Mouse (Mus musculus) heart, embryonic 13.5 days (tissue): Measurements from ENCODE around the gene 2200002D01Rik. TPM values are rescaled to one million over a fixed set of nuclear protein-coding genes. Genes with fewer than 3 reads are reported as not detected.
"Not testable (repeated sequence)": the region's sequence is repeated elsewhere in the genome, so short reads cannot be mapped to it uniquely, and the experiment has no call there.

Experiments
- ATAC-seq: fragments of 200-750 bp; cut with Nextera tagmentation; 2 replicates; pipeline ENCODE4 v1.8.0; 2017; ENCODE audit warnings: moderate TSS enrichment; ENCODE audit not compliant: insufficient number of reproducible peaks, low FRiP score, low TSS enrichment; ENCODE audit errors: extremely low read depth
- H3K27ac ChIP-seq: fragments of 300-500 bp; sonication (generic); replicated peaks from 2 replicates; pipeline ENCODE4 v1.5.1; 2015; ENCODE audit warnings: moderate library complexity, mild to moderate bottlenecking, inconsistent platforms
- H3K27me3 ChIP-seq: fragments of 300-500 bp; sonication (generic); replicated peaks from 2 replicates; pipeline ENCODE4 v1.6.1; 2015; ENCODE audit warnings: mild to moderate bottlenecking, inconsistent platforms
- H3K36me3 ChIP-seq: fragments of 300-500 bp; sonication (generic); 2 replicates; pipeline ENCODE4 v1.6.1; 2015; ENCODE audit warnings: mild to moderate bottlenecking, inconsistent platforms
- H3K4me1 ChIP-seq: fragments of 300-500 bp; sonication (generic); 2 replicates; pipeline ENCODE4 v1.6.1; 2015; ENCODE audit warnings: inconsistent platforms
- H3K4me2 ChIP-seq: fragments of 300-500 bp; sonication (generic); 2 replicates; pipeline ENCODE4 v1.6.1; 2015; ENCODE audit warnings: inconsistent platforms, mild to moderate bottlenecking, moderate library complexity
- H3K4me3 ChIP-seq: fragments of 300-500 bp; sonication (generic); 2 replicates; pipeline ENCODE4 v1.5.1; 2015; ENCODE audit warnings: moderate library complexity, mild to moderate bottlenecking, inconsistent platforms
- H3K9ac ChIP-seq: fragments of 300-500 bp; sonication (generic); 2 replicates; pipeline ENCODE4 v1.6.1; 2015; ENCODE audit warnings: inconsistent platforms, mild to moderate bottlenecking, moderate library complexity
- H3K9me3 ChIP-seq: fragments of 300-500 bp; sonication (generic); 2 replicates; pipeline ENCODE4 v1.6.1; 2016; ENCODE audit warnings: inconsistent platforms
- WGBS: fragments of 180-500 bp; shearing (Covaris S2); methylation state at CpG from one replicate; pipeline ENCODE4 v1.1.7; 2015; ENCODE audit warnings: mixed read lengths; 5-methylcytosine and 5-hydroxymethylcytosine counted together
- polyA plus RNA-seq: library from polyadenylated mRNA; unstranded; fragments of >200 nt; fragmentation: Nextera tagmentation; extraction: Ambion mirVana; gene quantifications from 2 replicates; pipeline ENCODE4 v1.2.1, GENCODE M21; 2015

The 2200002D01Rik gene
- polyA plus RNA-seq, 1 experiment from 2014 or later = 7.3 TPM

DNA sequence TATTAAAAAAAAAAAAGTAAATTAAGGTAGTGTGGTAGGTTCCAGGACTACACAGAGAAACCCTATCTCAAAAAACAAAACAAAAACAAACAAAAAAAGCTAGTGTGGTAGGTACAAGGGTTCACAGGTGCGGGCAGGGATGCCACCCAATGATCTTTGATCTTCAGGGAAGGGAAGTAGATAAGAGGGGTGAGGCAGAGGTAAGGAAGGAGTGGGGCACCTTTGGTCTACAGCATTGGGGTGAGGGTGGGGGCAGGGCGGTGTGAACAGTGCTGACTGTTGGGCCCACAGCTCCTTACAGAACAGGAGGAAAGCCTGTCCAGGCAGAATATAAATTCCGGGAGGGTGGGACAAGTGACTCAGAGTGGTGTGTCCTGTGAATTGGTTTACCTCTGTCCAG, 2.9 kb upstream of the 2200002D01Rik start:
- Histone ChIP-seq H3K4me3 (no peak overlapping the region), H3K9ac (no peak overlapping the region), H3K36me3 (peaks cover 12% of the 10 kb centered on the region), H3K4me1 (peaks cover 40% of the 10 kb centered on the region), H3K27me3 (no peaks in the 10 kb centered on the region), H3K4me2 (no peak overlapping the region), H3K9me3 (no peaks in the 10 kb centered on the region), H3K27ac (no peak overlapping the region)
- ATAC-seq = no peak
- 74% methylated on average over 3 of the region's 3 CpGs for WGBS

GRCm38 (mm10) chr7:29247706-29248105, 560 bp downstream of the 2200002D01Rik start:
- 9% methylated on average over 19 of the region's 19 CpGs for WGBS
- peak overlapping the region; percentile 75 for H3K9ac ChIP-seq
- peaks cover 34% of the 10 kb centered on the region for H3K4me1 ChIP-seq
- no peaks in the 10 kb centered on the region for H3K9me3 ChIP-seq
- H3K27ac ChIP-seq = peak overlapping the region; percentile 24; the same call in 1 of the 2 replicates
- H3K27me3 ChIP-seq = no peaks in the 10 kb centered on the region
- peaks cover 33% of the 10 kb centered on the region for H3K36me3 ChIP-seq
- H3K4me3 ChIP-seq = peak overlapping the region; percentile 51
- H3K4me2 ChIP-seq = peak overlapping the region; percentile 81
- ATAC-seq = no peak

DNA sequence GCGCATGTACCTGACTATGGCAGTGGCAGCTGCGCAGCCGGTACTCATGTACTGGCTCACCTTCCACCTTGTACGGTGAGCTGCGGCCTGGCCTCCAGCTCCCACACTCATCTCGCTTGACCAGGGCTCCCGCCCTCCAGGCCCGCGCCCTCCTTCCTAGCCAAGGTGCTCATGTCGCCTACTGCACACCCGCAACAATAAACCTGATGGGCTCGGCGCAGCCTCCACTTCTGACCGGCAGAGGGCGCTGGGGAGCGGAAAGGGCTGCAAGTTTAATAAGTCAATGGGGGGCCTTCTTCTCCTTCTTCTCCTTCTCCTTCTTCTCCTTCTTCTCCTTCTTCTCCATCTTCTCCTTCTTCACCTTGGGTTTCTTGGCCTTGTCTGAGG, 959 bp downstream of the 2200002D01Rik start:
- 21% methylated on average over 16 of the region's 16 CpGs for WGBS
- H3K4me3 ChIP-seq = peak overlapping the region; percentile 51
- H3K27me3 ChIP-seq = no peaks in the 10 kb centered on the region
- H3K27ac ChIP-seq = no peak overlapping the region
- peak overlapping the region; percentile 75 for H3K9ac ChIP-seq
- peaks cover 33% of the 10 kb centered on the region for H3K36me3 ChIP-seq
- no peak for ATAC-seq
- H3K4me2 ChIP-seq = peak overlapping the region; percentile 81
- H3K9me3 ChIP-seq = no peaks in the 10 kb centered on the region
- peaks cover 34% of the 10 kb centered on the region for H3K4me1 ChIP-seq

DNA sequence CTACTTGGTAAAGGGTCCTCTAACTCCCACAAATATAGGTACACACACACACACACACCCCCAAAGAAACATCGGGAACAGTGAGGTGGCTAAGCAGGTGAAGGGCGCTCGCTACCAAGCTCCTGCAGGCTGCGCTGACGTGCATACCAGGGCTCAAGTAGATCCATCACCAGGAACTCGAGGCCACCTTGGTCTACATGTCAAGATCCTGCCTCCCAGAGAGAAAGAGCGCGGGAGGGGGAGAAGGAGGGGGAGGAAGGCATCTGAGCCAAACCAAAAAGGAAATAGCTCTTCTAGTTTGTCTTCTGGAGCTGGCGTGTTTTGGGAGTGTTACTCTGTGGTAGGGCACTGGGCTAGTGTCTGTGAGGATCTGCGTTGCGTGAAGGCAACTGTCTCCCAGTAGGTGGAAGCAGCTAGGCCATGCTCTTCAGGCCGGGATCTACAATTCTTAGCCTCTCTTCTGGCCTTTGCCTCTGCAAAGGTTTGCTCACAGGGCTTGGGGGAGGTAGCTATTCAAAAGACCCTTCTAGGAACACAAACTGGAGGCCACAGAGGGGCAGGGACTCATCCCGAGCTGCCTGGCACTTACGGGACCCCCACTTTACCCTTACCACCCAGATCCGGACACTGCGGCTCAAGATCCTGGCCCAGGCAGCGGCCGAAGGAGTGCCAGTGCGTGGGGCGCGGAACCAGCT, 1.5 kb downstream of the 2200002D01Rik start:
- peak overlapping the region; percentile 30; the same call in 1 of the 2 replicates for H3K9ac ChIP-seq
- peak overlapping the region; percentile 51 for H3K4me3 ChIP-seq
- H3K9me3 ChIP-seq = no peaks in the 10 kb centered on the region
- H3K27ac ChIP-seq = no peak overlapping the region
- ATAC-seq = no peak
- peaks cover 34% of the 10 kb centered on the region for H3K4me1 ChIP-seq
- no peaks in the 10 kb centered on the region for H3K27me3 ChIP-seq
- H3K36me3 ChIP-seq = peaks cover 33% of the 10 kb centered on the region
- WGBS = 74% methylated on average over 21 of the region's 21 CpGs
- peak overlapping the region; percentile 81 for H3K4me2 ChIP-seq

GRCm38 (mm10) chr7:29246015-29246414, 2.3 kb downstream of the 2200002D01Rik start:
- H3K4me2 ChIP-seq = no peak overlapping the region
- H3K9ac ChIP-seq = 0 out of 2 replicates have a peak overlapping the region, but pooled peaks have one; percentile 7
- 65% methylated on average over 5 of the region's 5 CpGs for WGBS
- H3K4me3 ChIP-seq = no peak overlapping the region
- no peaks in the 10 kb centered on the region for H3K27me3 ChIP-seq
- H3K9me3 ChIP-seq = no peaks in the 10 kb centered on the region
- H3K36me3 ChIP-seq = peaks cover 38% of the 10 kb centered on the region
- H3K27ac ChIP-seq = no peak overlapping the region
- ATAC-seq = no peak
- H3K4me1 ChIP-seq = peaks cover 34% of the 10 kb centered on the region

GRCm38 (mm10) chr7:29244732-29245416, 3.4 kb downstream of the 2200002D01Rik start:
- 76% methylated on average over 7 of the region's 7 CpGs for WGBS
- Histone ChIP-seq H3K9ac (no peak overlapping the region), H3K9me3 (no peaks in the 10 kb centered on the region), H3K27me3 (no peaks in the 10 kb centered on the region), H3K4me1 (peaks cover 38% of the 10 kb centered on the region), H3K4me2 (no peak overlapping the region), H3K36me3 (peaks cover 38% of the 10 kb centered on the region), H3K27ac (no peak overlapping the region), H3K4me3 (no peak overlapping the region)
- no peak for ATAC-seq

GRCm38 (mm10) chr7:29238019-29238967, 10.0 kb downstream of the 2200002D01Rik start, which contains the start of gene Yif1b:
Gene Yif1b (plus strand): TSS chr7:29238329.
- Histone ChIP-seq H3K4me2 (peak within 1 kb of the TSS; percentile 75), H3K9ac (peak within 1 kb of the TSS; percentile 84), H3K4me1 (peaks cover 36% of the 10 kb centered on the region), H3K9me3 (no peaks in the 10 kb centered on the region), H3K4me3 (peak within 1 kb of the TSS; percentile 70), H3K27ac (peak within 1 kb of the TSS; percentile 95), H3K27me3 (no peaks in the 10 kb centered on the region; the same call in 1 of the 2 replicates), H3K36me3 (peaks cover 4% of the 10 kb centered on the region; the same call in 1 of the 2 replicates)
- peak; percentile 97 for ATAC-seq
- WGBS = 1% methylated on average over 60 of the region's 60 CpGs

- H3K9ac ChIP-seq = peak overlapping the region; percentile 82
- WGBS = 27% methylated on average over 6 of the region's 6 CpGs
- not testable (repeated sequence) for H3K27me3 ChIP-seq, H3K9me3 ChIP-seq, ATAC-seq, H3K36me3 ChIP-seq
- H3K4me1 ChIP-seq = peaks cover 39% of the 10 kb centered on the region
- H3K4me2 ChIP-seq = peak overlapping the region; percentile 75
- peak overlapping the region; percentile 95 for H3K27ac ChIP-seq
- peak overlapping the region; percentile 70 for H3K4me3 ChIP-seq
Observed at GRCm38 (mm10) chr7:29237596-29237995, 10.7 kb downstream of the 2200002D01Rik start.

GRCm38 (mm10) chr7:29236593-29236992, 11.7 kb downstream of the 2200002D01Rik start:
- H3K4me2 ChIP-seq = no peak overlapping the region
- no peak overlapping the region for H3K9ac ChIP-seq
- no peak overlapping the region for H3K4me3 ChIP-seq
- no peaks in the 10 kb centered on the region for H3K9me3 ChIP-seq
- peak overlapping the region; percentile 58 for H3K27ac ChIP-seq
- H3K36me3 ChIP-seq = peaks cover 4% of the 10 kb centered on the region; the same call in 1 of the 2 replicates
- no peak for ATAC-seq
- peaks cover 14% of the 10 kb centered on the region for H3K27me3 ChIP-seq
- 62% methylated on average over 4 of the region's 4 CpGs for WGBS
- peaks cover 47% of the 10 kb centered on the region for H3K4me1 ChIP-seq

DNA sequence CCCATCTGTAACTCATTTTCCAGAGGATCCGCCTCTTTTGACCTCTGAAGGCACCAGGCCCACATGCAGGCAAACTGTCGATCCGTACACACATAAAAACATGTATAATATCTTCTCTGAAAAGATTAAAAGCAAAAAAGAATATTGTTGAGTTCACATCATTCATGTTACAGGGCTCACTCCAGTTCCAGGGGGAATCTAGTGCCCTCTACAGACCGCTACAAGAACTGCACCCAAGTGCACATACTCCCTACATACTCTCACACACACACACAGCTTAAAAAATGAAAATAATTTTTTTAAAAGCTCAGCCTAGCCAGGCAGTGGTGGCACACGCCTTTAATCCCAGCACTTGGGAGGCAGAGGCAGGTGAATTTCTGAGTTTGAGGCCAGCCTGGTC, 13.6 kb downstream of the 2200002D01Rik start:
- no peak overlapping the region for H3K4me3 ChIP-seq

DNA sequence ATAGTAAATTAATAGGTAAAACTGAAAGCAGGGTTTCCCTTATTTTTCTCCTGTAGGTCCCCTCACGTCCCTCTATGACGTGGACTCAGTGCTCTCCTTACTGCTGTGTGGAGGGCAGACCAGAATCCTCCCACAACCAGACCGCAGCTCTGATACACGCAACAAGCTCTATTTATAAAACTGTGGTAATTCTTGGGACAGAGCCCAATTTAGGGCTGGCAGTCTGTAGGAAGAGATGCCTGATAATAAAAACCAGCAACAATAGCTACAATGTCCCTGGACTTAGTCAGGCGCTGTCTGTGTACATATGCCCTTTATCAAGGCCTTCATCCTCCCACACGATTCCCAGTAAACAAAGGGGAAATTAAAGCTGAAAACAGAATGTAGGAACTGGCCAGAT, 14.5 kb downstream of the 2200002D01Rik start:
- H3K9ac ChIP-seq = peak overlapping the region; percentile 34

More for the DNA sequence above, 13.6 kb downstream of the 2200002D01Rik start:
- H3K4me1 ChIP-seq = peaks cover 50% of the 10 kb centered on the region
- H3K9ac ChIP-seq = no peak overlapping the region
- no peaks in the 10 kb centered on the region for H3K9me3 ChIP-seq
- H3K4me2 ChIP-seq = no peak overlapping the region
- H3K27me3 ChIP-seq = peaks cover 28% of the 10 kb centered on the region
- no peak for ATAC-seq
- peak overlapping the region; percentile 75 for H3K27ac ChIP-seq
- WGBS = 79% methylated on average over 5 of the region's 5 CpGs
- 0 out of 2 replicates have a peak, but pooled peaks cover 6% of the 10 kb centered on the region for H3K36me3 ChIP-seq

More for the DNA sequence above, 14.5 kb downstream of the 2200002D01Rik start:
- 18% methylated on average over 6 of the region's 6 CpGs for WGBS
- no peak for ATAC-seq
- Histone ChIP-seq H3K4me3 (no peak overlapping the region), H3K36me3 (0 out of 2 replicates have a peak, but pooled peaks cover 6% of the 10 kb centered on the region), H3K27ac (peak overlapping the region; percentile 75), H3K4me1 (peaks cover 46% of the 10 kb centered on the region), H3K4me2 (peak overlapping the region; percentile 95), H3K9me3 (no peaks in the 10 kb centered on the region), H3K27me3 (peaks cover 28% of the 10 kb centered on the region)
